In the genomic region with DNA sequence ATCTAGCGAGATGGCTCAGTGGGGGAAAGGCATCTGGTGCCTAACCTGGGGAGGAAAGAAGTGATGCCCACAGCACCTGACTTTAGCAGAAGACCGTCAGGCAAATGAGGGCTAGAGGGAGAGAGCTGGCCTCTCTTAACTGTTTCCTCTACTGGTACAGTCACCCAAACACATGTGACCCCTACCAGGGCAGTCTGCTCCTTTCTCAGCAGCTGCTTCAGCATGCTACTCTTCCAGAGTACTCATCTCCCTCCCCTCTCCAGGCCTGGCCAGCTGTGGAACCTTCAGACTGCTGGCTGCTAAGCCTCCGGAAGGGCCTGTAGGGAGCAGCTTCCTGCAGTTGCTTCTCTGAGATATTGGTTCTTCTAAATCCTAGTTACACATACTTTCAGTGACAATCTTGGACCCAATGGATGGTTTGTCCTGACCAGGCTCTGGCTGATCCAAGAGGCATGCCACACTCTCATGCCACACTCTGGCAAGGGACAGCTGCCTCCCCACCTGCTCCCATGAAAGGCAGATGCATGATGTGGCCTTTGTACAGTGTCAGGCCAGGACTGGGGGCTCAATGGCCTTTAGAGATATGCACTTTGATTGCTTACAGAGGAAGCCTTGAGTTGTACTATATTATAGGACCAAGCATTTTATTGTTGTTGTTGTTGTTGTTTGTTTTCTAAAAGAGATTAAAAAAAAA, we compare ENCODE assay signal across 18 mouse cellular contexts.
A peak's percentile ranks its signal among the peaks of the same experiment; 100 is the strongest.
DNase-seq lines count a peak whose midpoint lies in the region; ATAC-seq and TF ChIP-seq lines count a peak whose summit lies in the region.
"Had no signal": no experiment of that assay in that cellular context is flagged by ENCODE, and none has a peak within 500 bp of the region (broad histone marks: within the 10 kb centered on the region; RNA-seq: fewer than 3 reads in every experiment).

No protein-coding gene starts in this region.

- TF ChIP-seq POLR2A in heart, adult 2 months (IDR thresholded peaks at IDR 0.05; ENCODE audit: insufficient read depth, low read depth, low read length): no peak

- H3K4me2 ChIP-seq in midbrain, embryonic 11.5 days: no peak overlapping the region
- no peak overlapping the region for H3K4me2 ChIP-seq in midbrain, postnatal 0 days (ENCODE audit: low read depth, low read length, poor library complexity, severe bottlenecking)
- no peak overlapping the region for H3K4me2 ChIP-seq in liver, embryonic 12.5 days
- H3K4me2 ChIP-seq: hindbrain, embryonic 12.5 days; neural tube, embryonic 12.5 days had no signal

- TF ChIP-seq EP300 in heart, adult 2 months (IDR thresholded peaks at IDR 0.05; ENCODE audit: insufficient read depth, low read depth, low read length): no peak

- no peaks in the 10 kb centered on the region for H3K79me2 ChIP-seq in heart, adult 2 months (replicated peaks; ENCODE audit: control insufficient read depth, insufficient read depth, low read length)

- peaks cover 5% of the 10 kb centered on the region for H3K36me3 ChIP-seq in heart, adult 2 months (ENCODE audit: control insufficient read depth, insufficient read depth, low read length)
- H3K36me3 ChIP-seq in midbrain, embryonic 11.5 days (ENCODE audit: control insufficient read depth, insufficient read depth, low read length): 0 out of 2 replicates have a peak, but pooled peaks cover 2% of the 10 kb centered on the region
- no peaks in the 10 kb centered on the region for H3K36me3 ChIP-seq in midbrain, postnatal 0 days (ENCODE audit: insufficient read depth, low read length)
- H3K36me3 ChIP-seq in liver, embryonic 12.5 days: peaks cover 80% of the 10 kb centered on the region

- ATAC-seq in midbrain, embryonic 11.5 days (ENCODE audit: low FRiP score): no peak
- ATAC-seq in midbrain, postnatal 0 days (ENCODE audit: low FRiP score): no peak
- ATAC-seq in inflammation-experienced regulatory T-cells, adult 6 months: no peak
- no peak; the same call in 1 of the 2 replicates for ATAC-seq in liver, embryonic 12.5 days
- ATAC-seq: forebrain, embryonic 14.5 days; midbrain, embryonic 16.5 days had no signal

- DNase-seq in heart, adult 2 months: no peak
- DNase-seq in heart, adult 8-10 months (ENCODE audit: low spot score): no peak
- peak; percentile 65 for DNase-seq in kidney, postnatal 10 days
- no peak for DNase-seq in kidney, adult 18-20 months
- DNase-seq in midbrain, embryonic 11.5 days (ENCODE audit: low spot score, missing footprints): peak; percentile 44
- DNase-seq in midbrain, postnatal 0 days (ENCODE audit: low spot score): no peak
- DNase-seq: B cell, adult 2 months; cerebellum, adult 8-10 months; kidney, adult 8-10 months; thymus, adult 18-20 months had no signal

- TF ChIP-seq CTCF in heart, adult 2 months (IDR thresholded peaks at IDR 0.05): peak; percentile 22
- TF ChIP-seq CTCF in midbrain, postnatal 0 days (IDR thresholded peaks at IDR 0.05): no peak

- H3K4me3 ChIP-seq in heart, adult 2 months: no peak overlapping the region
- no peak overlapping the region for H3K4me3 ChIP-seq in midbrain, embryonic 11.5 days (ENCODE audit: low read depth, low read length)
- H3K4me3 ChIP-seq in midbrain, postnatal 0 days (ENCODE audit: low read depth, low read length): no peak overlapping the region
- no peak overlapping the region for H3K4me3 ChIP-seq in liver, embryonic 12.5 days
- H3K4me3 ChIP-seq: hindbrain, embryonic 12.5 days; neural tube, embryonic 12.5 days had no signal

- peaks cover 13% of the 10 kb centered on the region for H3K4me1 ChIP-seq in heart, adult 2 months (ENCODE audit: control insufficient read depth, insufficient read depth, low read length)
- H3K4me1 ChIP-seq in midbrain, embryonic 11.5 days (ENCODE audit: control insufficient read depth, insufficient read depth, low read length): no peaks in the 10 kb centered on the region
- H3K4me1 ChIP-seq in midbrain, postnatal 0 days (ENCODE audit: insufficient read depth, low read length): no peaks in the 10 kb centered on the region
- H3K4me1 ChIP-seq in liver, embryonic 12.5 days: peaks cover 21% of the 10 kb centered on the region; the same call in 1 of the 2 replicates
- H3K4me1 ChIP-seq: neural tube, embryonic 12.5 days had no signal

- H3K27me3 ChIP-seq in heart, adult 2 months (ENCODE audit: control insufficient read depth, insufficient read depth, low read length): no peaks in the 10 kb centered on the region
- H3K27me3 ChIP-seq in midbrain, embryonic 11.5 days (ENCODE audit: control insufficient read depth, insufficient read depth, low read length): no peaks in the 10 kb centered on the region
- no peaks in the 10 kb centered on the region for H3K27me3 ChIP-seq in midbrain, postnatal 0 days (ENCODE audit: insufficient read depth, low read length)
- no peaks in the 10 kb centered on the region for H3K27me3 ChIP-seq in liver, embryonic 12.5 days (replicated peaks)
- H3K27me3 ChIP-seq: hindbrain, embryonic 12.5 days; neural tube, embryonic 12.5 days had no signal

- intact Hi-C loops in heart, adult 2 months (cut with DNase I): no loop called here

- no peak overlapping the region for H3K9ac ChIP-seq in heart, adult 2 months (ENCODE audit: low read depth, low read length)
- no peak overlapping the region for H3K9ac ChIP-seq in midbrain, embryonic 11.5 days (ENCODE audit: low read length)
- H3K9ac ChIP-seq in midbrain, postnatal 0 days (replicated peaks; ENCODE audit: low read length, poor library complexity, severe bottlenecking): no peak overlapping the region
- H3K9ac ChIP-seq in liver, embryonic 12.5 days: no peak overlapping the region
- H3K9ac ChIP-seq: hindbrain, embryonic 12.5 days; liver, embryonic 14.5 days; neural tube, embryonic 12.5 days had no signal

- no peaks in the 10 kb centered on the region for H3K9me3 ChIP-seq in midbrain, embryonic 11.5 days (ENCODE audit: control insufficient read depth, low read length)
- no peaks in the 10 kb centered on the region for H3K9me3 ChIP-seq in midbrain, postnatal 0 days (ENCODE audit: low read length)
- no peaks in the 10 kb centered on the region for H3K9me3 ChIP-seq in liver, embryonic 12.5 days (replicated peaks)
- H3K9me3 ChIP-seq: hindbrain, embryonic 12.5 days; neural tube, embryonic 12.5 days had no signal

- H3K27ac ChIP-seq in heart, adult 2 months: peak overlapping the region; percentile 31; the same call in 1 of the 2 replicates
- H3K27ac ChIP-seq in midbrain, embryonic 11.5 days (ENCODE audit: low read depth, low read length): no peak overlapping the region
- no peak overlapping the region for H3K27ac ChIP-seq in midbrain, postnatal 0 days (ENCODE audit: low read depth, low read length)
- no peak overlapping the region for H3K27ac ChIP-seq in liver, embryonic 12.5 days
- H3K27ac ChIP-seq: hindbrain, embryonic 12.5 days; liver, embryonic 14.5 days; macrophage; neural tube, embryonic 12.5 days had no signal

- WGBS in heart, adult 2 months: 61% methylated on average over 3 of the region's 3 CpGs
- 91% methylated on average over 3 of the region's 3 CpGs for WGBS in midbrain, embryonic 11.5 days
- 91% methylated on average over 3 of the region's 3 CpGs for WGBS in midbrain, postnatal 0 days
- WGBS in liver, embryonic 12.5 days (ENCODE audit: insufficient replicate concordance): 68% methylated on average over 3 of the region's 3 CpGs

Comparison
In these comparisons a context has a peak if more than half of its experiments do, and no peak if none do; other contexts are left out.
1. DNase-seq: peak in kidney, postnatal 10 days (single experiment) and midbrain, embryonic 11.5 days (single experiment); none in heart, adult 2 months (0 of 2), heart, adult 8-10 months (single experiment), kidney, adult 18-20 months (single experiment) and midbrain, postnatal 0 days (single experiment).